Mouse (Mus musculus) embryo, embryonic 11 days (tissue): ENCODE data around the gene Igsf21.

Source experiments
- DNase-seq: peaks from one replicate; pipeline ENCODE4 v3.0.0-alpha.2; 2015

Igsf21 gene

GRCm38 (mm10) chr4:140246180-140247005 lies at the start of gene Igsf21:
TSS of gene Igsf21 (minus strand) at chr4:140246784.
- peak; percentile 78 for DNase-seq

GRCm38 (mm10) chr4:140285726-140286316 lies 39.2 kb upstream of the Igsf21 start:
- no peak for DNase-seq

GRCm38 (mm10) chr4:140283398-140283797 lies 36.8 kb upstream of the Igsf21 start:
- DNase-seq, result peak; percentile 75

- DNase-seq, result no peak
Measured at GRCm38 (mm10) chr4:140278269-140278668, 31.7 kb upstream of the Igsf21 start.

- DNase-seq, result no peak
Measured at GRCm38 (mm10) chr4:140271913-140272312, 25.3 kb upstream of the Igsf21 start.

- no peak for DNase-seq
Measured at GRCm38 (mm10) chr4:140270451-140270850, 23.9 kb upstream of the Igsf21 start.

- DNase-seq, result no peak
Measured at GRCm38 (mm10) chr4:140269184-140269840, 22.7 kb upstream of the Igsf21 start.

GRCm38 (mm10) chr4:140267835-140268234 lies 21.3 kb upstream of the Igsf21 start:
- no peak for DNase-seq

GRCm38 (mm10) chr4:140267086-140267485 lies 20.5 kb upstream of the Igsf21 start:
- DNase-seq, result no peak

- peak; percentile 88 for DNase-seq
Measured at GRCm38 (mm10) chr4:140258968-140259367, 12.4 kb upstream of the Igsf21 start.

GRCm38 (mm10) chr4:140252369-140252768 lies 5.8 kb upstream of the Igsf21 start:
- no peak for DNase-seq

GRCm38 (mm10) chr4:140249011-140249744 lies 2.6 kb upstream of the Igsf21 start:
- DNase-seq, result peak; percentile 74

GRCm38 (mm10) chr4:140248396-140248795 lies 1.8 kb upstream of the Igsf21 start:
- no peak for DNase-seq

GRCm38 (mm10) chr4:140247006-140248003 lies 721 bp upstream of the Igsf21 start:
- no peak for DNase-seq

GRCm38 (mm10) chr4:140245286-140246179 lies 1.1 kb downstream of the Igsf21 start:
- peak; percentile 69 for DNase-seq

GRCm38 (mm10) chr4:140244835-140245234 lies 1.7 kb downstream of the Igsf21 start:
- no peak for DNase-seq

GRCm38 (mm10) chr4:140244161-140244813 lies 2.3 kb downstream of the Igsf21 start:
- no peak for DNase-seq

- no peak for DNase-seq
Measured at GRCm38 (mm10) chr4:140243231-140243630, 3.4 kb downstream of the Igsf21 start.

- DNase-seq, result no peak
Measured at GRCm38 (mm10) chr4:140242291-140242690, 4.3 kb downstream of the Igsf21 start.

GRCm38 (mm10) chr4:140237305-140237741 lies 9.3 kb downstream of the Igsf21 start:
- no peak for DNase-seq
